Mouse (Mus musculus) layer of hippocampus, adult 9-10 months (tissue): ENCODE data around the gene Gpr88.

Experiments
- DNase-seq: peaks from one replicate; pipeline ENCODE4 v3.0.0; 2022; ENCODE audit warnings: low spot score

Gene Gpr88

DNA sequence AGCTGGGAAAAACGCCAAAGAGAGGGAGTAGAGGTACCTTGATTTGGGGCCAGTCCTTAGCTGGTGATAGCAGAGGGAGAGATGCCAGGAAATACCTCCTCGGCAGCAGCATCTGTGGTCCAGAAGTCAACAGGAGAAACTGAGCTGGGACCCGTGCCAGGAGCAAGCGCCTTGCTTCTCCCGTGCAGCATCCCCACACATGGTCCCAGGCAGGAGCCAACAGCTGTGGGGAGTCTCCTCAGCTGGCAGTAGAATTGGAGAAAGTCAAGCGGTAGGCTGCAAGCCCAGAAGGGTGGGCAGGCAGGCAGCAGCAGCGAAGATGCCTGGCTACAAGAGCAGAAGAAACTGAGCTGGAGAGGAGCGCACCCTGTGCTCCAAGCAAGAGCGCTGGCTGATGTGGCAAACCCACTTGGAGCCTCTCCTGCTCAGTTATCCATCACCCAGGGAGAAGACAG is at the start of gene Gpr88:
Gpr88 (minus strand) TSS at position 427 of the 455 bp plus-strand sequence.
- DNase-seq, result no peak

DNA sequence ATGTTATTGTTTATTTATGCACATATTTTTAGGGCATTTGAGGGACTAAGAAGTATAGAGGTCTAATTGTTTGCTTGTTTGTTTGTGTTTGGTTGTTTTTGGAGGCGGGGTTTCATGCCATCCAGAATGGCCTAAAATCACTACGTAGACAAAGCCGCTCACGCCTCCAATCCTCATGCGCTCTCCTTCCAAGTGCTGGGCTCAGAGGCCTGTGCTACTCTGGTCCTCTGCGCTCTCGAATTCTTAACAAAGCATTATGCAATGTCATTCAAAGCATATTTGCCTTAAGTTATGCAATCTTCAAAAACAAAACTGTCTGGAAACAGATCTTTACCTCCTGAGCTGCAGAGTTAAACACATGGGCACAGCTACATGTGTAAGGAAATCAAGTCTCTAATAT is 49.3 kb upstream of the Gpr88 start:
- no peak for DNase-seq

DNA sequence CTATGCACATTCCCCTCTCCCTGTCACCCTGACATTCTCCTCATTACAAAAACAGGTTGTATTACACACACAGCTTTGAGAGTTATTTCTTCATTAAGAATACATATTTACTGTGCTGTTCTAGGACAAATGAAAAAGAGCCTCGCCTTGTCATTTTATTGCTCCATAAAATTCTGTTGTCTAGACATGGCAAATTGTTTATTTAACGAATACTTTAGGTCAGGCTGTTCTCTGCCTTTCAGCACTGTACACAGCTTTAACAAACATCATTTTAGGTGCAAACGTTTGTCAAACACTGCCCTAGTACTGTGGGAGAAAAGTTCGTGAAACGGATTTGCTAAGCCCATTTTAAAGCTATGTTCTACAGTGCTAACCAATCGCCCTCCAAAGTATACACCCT is 48.5 kb upstream of the Gpr88 start:
- DNase-seq, result no peak

DNA sequence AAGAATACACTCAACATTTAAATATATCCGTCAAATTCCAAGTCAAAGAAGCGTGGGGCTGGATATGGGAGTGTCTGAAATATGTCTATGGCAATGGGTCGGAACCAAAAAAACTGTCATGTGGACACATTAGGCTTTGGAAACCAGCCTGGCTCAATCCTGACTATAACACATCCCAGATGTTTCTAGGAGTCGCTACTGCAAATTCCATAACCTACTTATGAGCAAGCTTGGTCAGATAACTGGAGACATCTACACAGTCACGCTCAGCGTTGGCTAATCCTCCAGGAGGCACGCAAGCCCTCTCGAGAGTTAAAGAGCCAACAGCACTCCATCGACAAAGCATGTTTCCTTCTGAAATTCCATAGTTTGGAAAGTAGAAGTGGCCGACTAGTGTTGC is 45.4 kb upstream of the Gpr88 start:
- DNase-seq, result no peak

DNA sequence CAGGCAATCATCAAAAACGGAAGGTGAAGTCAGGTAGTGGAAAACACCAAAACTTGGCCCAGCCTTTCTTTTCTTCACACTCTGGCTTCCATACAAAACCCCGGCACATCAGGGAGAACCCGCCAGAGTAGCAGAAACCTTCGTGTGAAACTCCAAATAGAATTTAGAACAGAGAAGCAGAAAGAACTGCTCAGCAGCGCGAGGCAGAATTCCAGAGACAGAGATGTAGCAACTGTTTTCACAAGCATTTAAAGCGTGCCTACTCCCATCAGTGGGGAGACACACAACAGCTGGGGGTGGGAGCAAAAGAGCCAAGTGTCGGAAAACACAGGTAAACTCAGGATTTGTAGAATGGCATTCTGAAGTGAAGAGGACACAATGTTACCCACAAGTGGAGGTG is 44.7 kb upstream of the Gpr88 start:
- no peak for DNase-seq

DNA sequence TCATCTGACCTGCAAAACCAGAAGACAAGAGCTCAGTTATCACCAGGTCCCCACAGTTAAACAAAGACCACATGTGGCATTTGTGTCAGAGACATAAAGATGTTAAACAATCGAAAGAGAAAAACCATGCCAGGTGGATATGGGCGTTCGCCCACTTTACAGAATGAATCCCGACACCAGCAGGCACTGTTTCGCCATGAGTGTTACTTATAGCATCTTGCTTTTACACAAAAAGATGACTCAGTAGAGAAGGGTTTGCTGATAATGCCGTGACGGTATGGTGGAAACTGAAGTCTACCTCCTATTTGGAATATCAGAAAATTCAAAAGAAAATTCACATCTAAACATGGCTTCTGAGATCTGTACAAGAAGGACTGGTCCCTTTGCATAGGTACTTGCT is 43.9 kb upstream of the Gpr88 start:
- no peak for DNase-seq

DNA sequence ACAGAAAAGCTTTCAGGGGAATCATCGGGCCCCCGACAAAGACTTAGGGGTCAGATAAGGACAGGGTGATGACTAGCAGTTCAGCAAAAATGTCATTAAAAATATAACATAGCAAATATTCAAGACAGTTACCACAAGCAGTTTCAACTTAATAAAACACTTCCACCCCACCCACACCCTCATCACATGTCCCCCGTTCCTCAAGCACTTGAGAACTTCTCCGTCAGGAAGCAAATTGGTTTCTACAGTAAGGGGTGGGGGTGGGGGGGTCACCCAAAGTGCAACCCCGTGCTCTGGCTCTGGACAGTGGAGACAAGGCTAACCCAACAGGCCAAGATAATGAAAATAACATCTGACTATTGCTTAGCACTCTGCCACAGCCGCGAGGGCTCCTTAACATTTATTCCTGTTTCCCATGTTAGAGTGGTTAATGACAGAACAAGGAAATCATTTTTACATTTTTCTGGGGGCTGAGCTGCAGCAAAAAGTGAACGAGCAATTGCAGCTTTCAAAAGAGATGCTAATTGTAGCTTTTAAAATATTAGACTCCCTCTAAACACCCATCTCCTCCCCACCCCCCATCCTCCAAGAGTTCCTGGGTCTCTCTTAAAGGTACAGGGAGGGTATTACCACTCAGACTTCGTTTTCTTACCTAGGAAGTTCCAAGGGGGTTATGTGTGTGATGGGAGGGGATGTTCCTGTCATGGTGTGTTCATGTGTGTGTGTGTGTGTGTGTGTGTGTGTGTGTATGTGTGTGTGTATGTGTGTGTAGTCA is 36.9 kb upstream of the Gpr88 start:
- DNase-seq, result no peak

DNA sequence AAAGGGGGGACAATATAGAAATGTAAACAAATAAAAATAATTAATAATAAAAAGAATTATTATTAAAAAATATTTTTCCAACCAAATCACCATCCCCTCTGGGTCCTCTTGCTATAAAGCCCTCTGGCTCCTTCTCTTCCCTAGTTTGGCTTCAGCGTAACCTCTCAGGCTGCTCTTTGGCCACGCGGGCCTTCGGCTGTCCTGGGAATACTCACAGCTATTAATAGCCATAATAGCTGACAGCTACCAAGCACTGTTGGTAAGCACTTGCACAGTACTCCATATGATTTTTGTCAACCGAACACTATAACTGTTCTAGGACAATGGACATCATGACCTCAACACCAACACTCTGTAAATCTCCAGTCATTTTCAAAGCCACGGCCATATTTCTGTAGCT is 35.5 kb upstream of the Gpr88 start:
- no peak for DNase-seq

DNA sequence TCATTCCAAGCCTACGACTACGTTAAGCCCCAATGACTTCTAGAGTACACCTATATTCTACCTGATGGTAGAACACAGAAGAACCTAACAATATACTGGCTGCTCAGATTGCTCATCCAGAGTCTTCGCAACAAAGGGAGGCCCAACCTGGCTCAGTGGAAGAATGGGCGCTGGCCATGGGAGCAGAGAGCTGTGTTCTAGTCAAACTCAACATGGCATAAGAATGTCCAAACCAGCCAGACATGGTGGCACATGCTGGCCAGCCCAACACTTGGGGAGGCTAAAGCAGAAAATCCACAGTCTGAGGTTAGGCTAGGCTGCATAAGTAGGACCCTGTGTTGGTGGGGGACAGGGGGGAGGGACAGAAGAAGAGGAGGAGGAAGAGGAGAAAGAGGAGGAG is 31.4 kb upstream of the Gpr88 start:
- DNase-seq, result no peak

DNA sequence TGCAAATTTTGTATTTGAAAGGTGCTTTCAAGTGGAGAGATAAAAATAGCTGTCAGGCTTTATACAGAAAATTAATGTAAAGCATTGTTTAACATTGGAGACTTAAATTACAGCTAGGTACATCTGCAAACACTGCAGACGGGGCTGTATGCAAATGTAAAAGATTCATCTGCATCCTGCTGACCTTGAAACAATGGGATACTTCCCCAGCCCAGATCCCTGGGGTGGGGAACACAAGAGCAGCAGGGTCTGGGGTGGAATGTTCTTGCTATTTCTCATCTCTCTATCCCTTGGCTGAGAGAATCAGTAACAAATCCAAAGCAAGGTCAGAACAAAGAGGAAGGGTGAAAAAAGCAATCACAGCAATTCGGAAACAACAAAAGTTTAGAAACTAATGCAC is 30.7 kb upstream of the Gpr88 start:
- DNase-seq, result no peak

DNA sequence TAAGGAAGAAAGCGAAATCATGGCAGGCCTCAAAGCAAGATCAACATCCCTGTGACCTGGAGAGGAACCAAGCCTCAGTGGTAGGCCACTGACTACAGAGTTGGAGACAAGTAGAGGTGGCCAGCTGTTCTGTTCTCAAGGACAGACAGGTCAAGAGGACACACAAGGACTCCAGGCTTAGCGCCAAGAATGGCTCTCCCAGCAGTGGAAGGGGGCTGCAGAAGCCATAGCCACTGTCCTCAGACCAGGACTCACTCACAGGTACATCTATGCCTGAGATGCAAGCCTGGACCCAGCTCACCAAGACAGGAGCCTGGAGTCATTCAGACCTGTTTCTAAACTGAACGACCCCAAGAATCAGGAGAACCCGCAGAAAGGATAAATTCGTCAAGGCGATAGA is 28.4 kb upstream of the Gpr88 start:
- no peak for DNase-seq

DNA sequence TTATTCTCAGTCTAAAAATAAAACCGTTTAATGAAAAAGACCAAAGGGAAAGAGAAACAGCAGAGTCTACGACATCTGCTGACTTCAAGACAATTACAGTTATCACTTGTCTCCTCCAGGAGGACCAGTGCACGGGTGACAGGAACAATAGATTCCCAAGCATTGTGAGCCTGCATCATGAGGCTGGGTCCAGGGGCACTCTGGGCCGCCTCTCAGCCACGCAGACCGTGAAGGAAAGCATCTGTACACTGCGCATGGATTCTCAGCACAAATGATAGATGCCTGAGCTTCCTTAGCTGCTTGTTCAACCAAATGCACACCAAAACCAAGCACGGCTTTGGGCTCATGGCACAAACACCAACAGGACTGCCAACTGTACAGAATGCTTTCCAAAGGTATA is 23.8 kb upstream of the Gpr88 start:
- DNase-seq, result no peak

DNA sequence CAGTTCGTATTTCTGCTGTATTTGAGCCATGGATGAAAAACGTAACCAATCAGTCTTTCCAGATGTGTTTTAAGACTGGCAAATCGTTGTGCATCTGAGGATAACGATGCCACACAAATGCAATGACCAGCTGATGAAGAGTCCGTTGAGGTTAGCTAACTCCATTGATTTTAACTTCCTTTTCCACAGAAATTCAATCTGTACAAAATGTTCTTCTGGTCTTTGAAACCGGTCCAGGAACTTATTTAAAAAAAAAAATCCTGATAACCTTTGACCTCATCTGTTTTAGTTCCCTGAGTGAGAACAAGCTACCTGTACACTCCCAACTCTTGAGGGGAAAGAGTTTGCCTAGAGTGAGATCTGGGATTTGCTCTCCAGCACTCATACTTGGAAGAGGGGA is 18.4 kb upstream of the Gpr88 start:
- no peak for DNase-seq

DNA sequence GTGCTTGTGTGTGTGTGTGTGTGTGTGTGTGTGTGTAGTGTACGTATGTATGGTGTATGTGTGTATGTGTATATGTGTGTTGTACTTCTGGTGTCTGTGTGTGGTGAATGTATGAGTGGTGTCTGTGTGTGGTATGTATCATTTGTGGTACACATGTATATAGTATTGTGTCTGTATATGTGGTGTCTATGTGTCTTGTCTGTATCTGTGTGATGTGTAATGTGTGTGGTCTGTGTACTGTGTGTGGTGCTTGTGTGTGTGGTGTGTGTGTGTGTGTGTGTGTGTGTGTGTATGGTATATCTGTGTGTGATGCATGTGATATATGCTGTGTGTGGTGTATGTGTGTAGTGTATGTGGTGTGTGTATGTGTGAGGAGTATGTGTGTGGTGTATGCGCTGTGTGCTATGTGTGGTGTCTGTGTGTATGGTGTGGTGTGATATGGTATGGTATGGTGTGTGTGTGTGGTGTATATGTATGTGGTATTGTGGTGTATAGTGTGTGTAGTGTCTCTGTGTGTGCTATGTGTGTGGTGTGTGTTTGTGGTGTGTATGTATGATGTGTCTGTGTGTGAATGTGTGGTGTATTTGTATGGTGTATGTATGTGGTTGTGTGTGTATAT is 13.8 kb upstream of the Gpr88 start:
- DNase-seq, result no peak

DNA sequence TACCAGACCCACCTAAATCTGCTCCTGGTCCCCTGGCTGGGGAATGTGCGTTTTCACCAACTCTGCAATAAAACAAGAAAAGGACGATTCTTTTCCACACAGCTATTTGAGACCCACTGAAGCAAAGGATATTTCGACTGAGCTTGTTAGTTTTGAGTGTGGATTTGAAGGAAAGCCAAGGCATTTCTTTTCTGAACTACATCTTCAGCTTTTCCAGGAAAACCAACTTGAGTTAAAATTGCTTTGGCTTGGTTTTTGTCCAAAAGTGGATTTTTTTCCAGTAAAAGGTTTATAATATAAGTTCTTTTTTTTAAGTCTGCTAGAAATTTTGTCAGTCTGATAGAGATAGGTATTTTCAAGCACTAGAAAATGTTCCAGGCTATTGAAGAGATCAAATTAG is 13.1 kb upstream of the Gpr88 start:
- DNase-seq, result no peak

DNA sequence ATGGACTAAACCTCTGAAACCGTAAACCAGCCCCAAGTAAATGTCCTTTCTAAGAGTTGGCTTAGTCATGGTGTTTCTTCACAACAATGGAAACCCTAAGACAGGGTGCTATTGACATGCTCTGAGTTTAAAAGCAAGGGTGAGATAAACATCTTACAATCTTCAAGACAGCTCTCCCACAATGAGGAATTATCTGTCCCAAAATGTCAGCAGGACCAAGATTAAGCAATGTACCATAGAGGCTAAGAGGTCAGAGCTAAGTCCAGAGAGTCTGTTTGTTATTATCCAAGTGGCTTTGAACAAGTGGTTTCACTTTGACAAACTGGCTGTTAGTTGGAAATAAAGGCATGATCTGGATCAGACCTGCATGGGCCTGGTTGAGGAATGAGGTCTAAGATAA is 10.7 kb upstream of the Gpr88 start:
- no peak for DNase-seq

DNA sequence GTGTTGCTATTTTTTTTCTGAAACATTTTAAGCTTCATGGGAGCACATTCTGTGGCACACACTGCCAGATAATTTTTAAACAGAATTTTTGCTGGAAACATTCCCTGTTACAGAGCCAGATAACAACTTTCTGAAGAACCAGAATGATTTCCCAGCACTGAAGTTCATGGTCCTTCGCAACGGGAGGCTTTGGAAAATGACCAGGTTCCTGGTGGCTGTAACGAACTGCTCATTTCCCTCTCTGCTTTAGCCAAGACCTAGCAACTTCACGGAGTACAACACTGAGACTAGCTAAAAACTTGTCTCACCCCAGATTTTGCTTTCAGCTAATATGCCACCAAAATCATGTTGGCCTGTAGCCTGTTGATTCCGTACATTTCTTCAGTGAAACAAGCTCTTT is 9.8 kb upstream of the Gpr88 start:
- no peak for DNase-seq

DNA sequence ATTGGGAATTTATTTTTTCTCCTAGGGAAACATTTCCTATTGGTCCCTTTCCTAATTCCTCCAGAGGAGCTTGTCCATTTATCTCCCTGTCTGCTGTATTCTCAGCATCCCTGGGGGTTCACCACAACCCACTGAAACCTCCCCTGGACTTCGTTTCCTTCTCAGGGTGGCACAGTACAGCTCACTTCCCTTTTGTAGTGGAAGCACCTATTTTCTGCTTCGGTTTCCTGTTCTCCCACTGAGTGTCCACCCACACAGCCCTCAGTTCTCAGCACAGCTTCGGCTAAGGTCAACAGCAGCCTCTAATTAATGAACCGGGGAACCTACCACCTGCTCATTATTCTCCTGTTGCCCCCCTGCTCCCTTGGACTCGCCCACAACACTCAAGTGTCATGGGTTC is 2.8 kb upstream of the Gpr88 start:
- DNase-seq, result no peak

DNA sequence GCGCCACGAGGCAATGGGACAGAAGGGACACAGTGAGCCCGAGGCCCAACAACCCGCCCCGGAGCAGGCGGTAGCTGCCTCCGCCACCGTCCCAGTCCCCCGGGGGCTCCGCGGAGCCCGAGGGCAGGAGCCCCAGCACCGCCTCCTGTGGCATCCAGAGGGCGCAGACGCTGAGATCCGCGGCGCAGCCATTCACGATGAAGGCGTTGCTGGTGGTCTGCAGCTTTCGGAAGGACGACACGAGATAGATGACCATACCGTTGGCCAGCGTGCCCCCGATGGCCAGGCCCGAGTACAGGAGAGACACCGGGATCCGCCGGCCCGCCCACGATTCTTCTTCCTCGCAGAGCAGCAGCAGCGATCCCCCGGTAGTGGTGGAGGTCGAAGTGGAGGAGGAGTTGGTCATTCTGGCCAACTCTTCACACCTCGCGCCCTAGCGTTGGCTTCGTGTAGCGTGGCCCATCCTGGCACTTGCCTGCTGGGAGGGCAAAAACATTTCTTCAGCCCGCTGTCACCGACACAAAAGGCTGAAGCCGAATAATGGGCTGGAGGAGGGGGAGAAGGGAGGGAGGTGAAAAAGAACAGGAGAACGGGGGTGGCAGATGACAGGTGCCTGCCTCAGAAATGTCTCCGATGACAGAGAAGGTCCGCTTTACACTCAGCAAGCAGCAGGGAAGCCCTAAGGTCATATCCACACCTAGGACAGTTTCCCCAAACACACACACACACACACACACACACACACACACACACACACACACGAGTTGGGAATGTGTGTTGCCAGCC is 855 bp downstream of the Gpr88 start:
- DNase-seq, result no peak

DNA sequence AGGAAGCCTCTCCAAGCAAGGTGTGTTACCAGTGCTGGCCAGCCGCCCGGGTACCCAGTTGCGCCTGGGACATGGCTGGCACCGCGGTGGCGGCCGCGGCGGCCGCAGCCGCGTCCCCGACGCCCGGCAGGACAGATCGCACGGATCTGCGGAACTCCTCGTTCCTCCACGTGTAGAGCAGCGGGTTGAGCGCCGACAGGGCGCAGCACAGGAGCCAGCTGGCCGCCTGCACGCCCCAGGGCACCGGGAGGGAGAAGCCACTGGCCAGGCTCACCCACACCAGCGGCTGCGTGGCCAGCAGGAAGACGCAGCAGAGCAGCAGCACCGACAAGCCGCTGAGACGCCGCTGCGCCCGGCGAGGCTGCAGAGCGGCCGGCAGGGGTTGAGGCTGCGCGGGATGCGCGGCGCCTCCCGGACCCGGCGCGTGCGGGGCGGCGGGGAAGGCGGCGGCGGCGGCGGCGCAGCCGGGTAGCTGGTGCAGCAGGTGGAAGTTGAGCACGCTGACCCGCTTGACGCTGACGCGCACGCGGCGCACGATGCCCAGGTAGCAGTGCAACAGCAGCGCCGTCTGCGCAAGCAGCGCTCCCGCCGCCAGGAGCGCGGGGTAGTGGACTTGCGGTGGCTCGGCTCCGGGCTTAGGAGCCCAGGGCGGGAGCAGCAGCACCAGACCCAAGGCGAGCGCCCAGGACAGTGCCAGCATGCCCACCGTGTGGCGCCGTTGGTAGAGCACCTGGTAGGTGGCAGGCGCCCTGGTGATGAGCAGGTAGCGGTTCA is 1.6 kb downstream of the Gpr88 start:
- no peak for DNase-seq

DNA sequence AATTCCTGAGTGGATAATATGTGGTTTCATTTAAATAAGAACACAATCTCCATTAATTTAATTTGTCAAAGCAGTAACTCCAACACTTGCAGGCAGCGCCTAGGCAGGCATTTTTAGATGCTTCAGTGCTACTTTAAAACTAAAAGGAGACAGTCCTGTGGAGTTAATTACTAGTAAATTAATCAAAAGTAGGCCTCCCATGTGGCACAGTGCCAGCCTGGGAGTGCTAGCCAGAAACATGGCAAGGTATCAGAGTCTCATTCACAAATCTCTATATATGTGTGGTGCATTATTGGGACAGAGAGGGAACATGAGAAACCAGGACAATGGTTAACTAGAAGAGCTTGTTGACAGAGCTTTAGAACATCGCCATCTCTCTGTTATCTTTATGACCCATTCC is 4.3 kb downstream of the Gpr88 start:
- no peak for DNase-seq

DNA sequence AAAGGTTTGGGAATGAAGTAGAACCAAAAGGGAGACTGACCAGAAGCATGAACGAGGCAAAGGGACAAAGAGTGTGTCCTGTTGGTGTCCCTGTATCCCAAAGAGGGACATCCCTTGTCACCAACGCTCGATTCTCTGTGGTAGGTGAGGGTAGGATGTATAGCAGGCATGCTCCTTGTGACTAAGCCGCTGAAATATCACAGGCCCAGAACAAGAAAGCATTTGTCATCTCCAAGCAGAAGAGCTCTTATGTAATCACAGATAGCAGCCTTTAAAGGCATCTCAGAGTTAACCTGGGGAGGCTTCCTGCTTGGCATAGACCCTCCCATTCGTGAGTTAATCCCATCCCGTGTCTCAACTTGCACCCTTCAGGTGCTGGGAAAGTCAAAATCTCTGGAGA is 8.8 kb downstream of the Gpr88 start:
- DNase-seq, result no peak
